Mouse (Mus musculus) testis, adult 2 months (tissue): ENCODE data around the gene Gm5129.

Experiments used
- CTCF ChIP-seq: fragments of 200-500 bp; IDR thresholded peaks from 2 replicates; pipeline ENCODE4 v1.5.1; 2012; ENCODE audit warnings: low read depth, mild to moderate bottlenecking, inconsistent platforms, low read length, moderate library complexity; ENCODE audit not compliant: control insufficient read depth, insufficient read depth, insufficient replicate concordance
- POLR2A ChIP-seq: fragments of 200-500 bp; IDR thresholded peaks from 2 replicates; pipeline ENCODE4 v1.6.1; 2012; ENCODE audit warnings: low read depth, mild to moderate bottlenecking, inconsistent platforms, low read length, moderate library complexity; ENCODE audit not compliant: control insufficient read depth

GRCm38 (mm10) chr5:29773460-29774150 lies 37.9 kb upstream of the Gm5129 start:
- TF ChIP-seq CTCF (no peak), POLR2A (no peak)
